Mouse (Mus musculus) hindbrain, embryonic 10.5 days (tissue): Measurements from ENCODE around the gene Pip5k1b. TPM values are rescaled to one million over a fixed set of nuclear protein-coding genes. Genes with fewer than 3 reads are reported as not detected.

Experiments used
- DNase-seq: peaks from one replicate; pipeline ENCODE4 v3.0.0-alpha.2; 2017; ENCODE audit warnings: low spot score
- H3K27ac ChIP-seq: fragments of 300-500 bp; sonication (generic); 2 replicates; pipeline ENCODE4 v1.5.1; 2016; ENCODE audit warnings: mild to moderate bottlenecking, moderate library complexity
- H3K27me3 ChIP-seq: fragments of 300-500 bp; sonication (generic); 2 replicates; pipeline ENCODE4 v1.6.1; 2016; ENCODE audit warnings: mild to moderate bottlenecking; ENCODE audit not compliant: poor library complexity, insufficient read depth, severe bottlenecking
- H3K36me3 ChIP-seq: fragments of 300-500 bp; sonication (generic); 2 replicates; pipeline ENCODE4 v1.6.1; 2016; ENCODE audit warnings: mild to moderate bottlenecking, moderate library complexity
- H3K4me1 ChIP-seq: fragments of 300-500 bp; sonication (generic); replicated peaks from 2 replicates; pipeline ENCODE4 v1.6.1; 2016; ENCODE audit warnings: mild to moderate bottlenecking
- H3K4me3 ChIP-seq: fragments of 300-500 bp; sonication (generic); 2 replicates; pipeline ENCODE4 v1.5.1; 2016; ENCODE audit warnings: mild to moderate bottlenecking, moderate library complexity
- H3K9me3 ChIP-seq: fragments of 300-500 bp; sonication (generic); 2 replicates; pipeline ENCODE4 v1.6.1; 2016; ENCODE audit warnings: mild to moderate bottlenecking, moderate library complexity
- WGBS: fragments of 180-500 bp; shearing (Covaris S2); methylation state at CpG from one replicate; pipeline ENCODE4 v1.1.7; 2016; 5-methylcytosine and 5-hydroxymethylcytosine counted together
- polyA plus RNA-seq: library from polyadenylated mRNA; unstranded; fragments of >200 nt; fragmentation: Nextera tagmentation; extraction: Ambion mirVana; gene quantifications from 2 replicates; pipeline ENCODE4 v1.2.1, GENCODE M21; 2016

Pip5k1b gene
- polyA plus RNA-seq, 1 experiment from 2014 or later: 0.82 TPM

DNA sequence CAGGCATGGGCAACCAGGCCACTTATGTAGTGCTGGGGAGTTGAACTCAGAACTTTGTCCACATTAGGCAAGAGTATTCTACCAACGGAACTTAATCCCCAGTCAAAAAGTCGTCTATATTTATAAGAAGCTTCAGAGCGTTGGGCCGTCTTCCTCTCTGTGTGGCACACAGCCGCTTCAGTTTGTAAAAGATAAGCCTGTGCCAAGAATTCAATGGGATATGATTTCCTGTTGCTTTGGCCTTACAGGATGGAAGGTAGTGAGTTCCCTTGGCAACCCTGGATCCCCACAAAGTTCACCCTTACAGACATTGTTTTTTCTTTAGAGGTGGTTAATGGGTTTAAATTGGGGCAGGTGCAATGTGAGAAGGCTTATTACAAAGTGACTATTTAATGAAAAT, 297.3 kb downstream of the Pip5k1b start:
- Histone ChIP-seq H3K27ac (no peak overlapping the region), H3K36me3 (peaks cover 15% of the 10 kb centered on the region), H3K4me3 (no peak overlapping the region), H3K9me3 (no peaks in the 10 kb centered on the region), H3K27me3 (no peaks in the 10 kb centered on the region), H3K4me1 (peaks cover 16% of the 10 kb centered on the region)
- no peak for DNase-seq
- 89% methylated on average over 5 of the region's 5 CpGs for WGBS

DNA sequence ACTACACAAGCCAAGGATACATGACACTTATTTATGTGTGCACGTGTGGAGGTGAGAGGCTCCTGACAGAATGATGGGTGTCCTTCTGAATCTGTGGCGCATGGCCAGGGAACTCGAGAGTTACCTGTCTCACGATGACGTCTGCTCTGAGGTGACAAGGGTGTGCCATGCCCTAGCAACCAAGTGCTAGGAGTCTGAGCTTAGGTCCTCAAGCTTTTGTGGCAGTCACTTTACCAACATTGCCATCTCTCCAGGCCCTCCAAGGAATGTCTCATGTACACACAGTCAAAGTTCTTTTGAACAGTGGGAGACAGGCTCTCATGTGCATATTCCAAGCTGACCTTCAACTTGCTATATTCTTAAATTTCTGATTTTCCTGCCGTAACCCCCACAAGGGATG, 297.7 kb downstream of the Pip5k1b start:
- H3K27ac ChIP-seq: no peak overlapping the region
- WGBS: 92% methylated on average over 6 of the region's 6 CpGs
- H3K9me3 ChIP-seq: no peaks in the 10 kb centered on the region
- no peak overlapping the region for H3K4me3 ChIP-seq
- H3K4me1 ChIP-seq: peaks cover 16% of the 10 kb centered on the region
- H3K27me3 ChIP-seq: no peaks in the 10 kb centered on the region
- peaks cover 13% of the 10 kb centered on the region for H3K36me3 ChIP-seq
- no peak for DNase-seq

DNA sequence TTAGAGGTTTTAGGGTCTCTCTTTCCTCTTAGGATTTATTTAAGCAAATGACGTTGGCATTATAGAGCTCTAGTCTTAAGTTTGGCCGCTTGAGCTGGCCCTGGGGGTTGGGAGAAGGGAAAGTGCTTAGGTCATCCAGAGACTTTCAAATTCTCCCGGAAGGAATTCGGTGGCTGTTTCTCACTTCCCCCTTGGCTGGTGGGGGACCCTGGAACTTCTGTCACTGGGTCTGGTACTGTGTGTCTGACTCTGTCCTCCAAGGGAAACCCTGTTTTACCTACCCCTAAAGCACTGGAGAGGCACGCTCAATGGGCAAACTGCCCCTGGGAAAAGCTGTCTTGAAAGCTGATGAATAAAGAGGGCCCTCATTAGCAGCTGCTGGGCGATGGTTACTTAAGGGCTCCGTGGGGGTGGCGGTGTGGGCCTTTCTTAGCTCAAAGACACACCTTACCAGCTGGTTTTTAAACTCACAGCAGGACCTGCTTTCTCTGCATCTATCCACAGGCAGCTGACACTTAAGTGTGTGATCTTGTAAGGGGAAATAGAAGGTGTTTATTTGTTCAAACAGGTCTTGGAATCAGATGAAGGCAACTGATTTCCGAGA, 301.9 kb downstream of the Pip5k1b start:
- Histone ChIP-seq H3K27me3 (no peaks in the 10 kb centered on the region), H3K4me1 (peaks cover 14% of the 10 kb centered on the region)

DNA sequence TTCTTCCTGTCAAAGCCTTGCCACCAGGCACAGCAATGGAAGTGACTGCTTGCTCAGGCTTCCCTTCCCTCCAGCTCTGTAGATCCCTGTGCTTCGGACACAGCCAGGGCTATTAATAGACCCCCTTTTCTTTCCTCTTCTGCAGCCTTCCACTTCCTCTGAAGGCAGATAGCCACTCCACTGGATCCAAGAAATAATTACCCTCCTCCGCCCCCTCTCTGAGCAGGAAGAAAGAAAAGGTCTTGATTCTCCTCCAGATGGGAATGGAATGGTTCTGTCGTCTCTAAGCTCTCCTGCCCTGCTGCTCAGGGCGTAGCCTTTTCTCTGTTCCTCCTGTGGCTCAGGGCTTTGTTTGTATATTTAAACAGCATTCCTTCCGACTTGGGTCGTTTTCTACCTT, 303.8 kb downstream of the Pip5k1b start:
- WGBS: 23% methylated on average over 6 of the region's 6 CpGs
- no peak for DNase-seq
- no peaks in the 10 kb centered on the region for H3K36me3 ChIP-seq
- no peak overlapping the region for H3K4me3 ChIP-seq
- peak overlapping the region; percentile 17; the same call in 1 of the 2 replicates for H3K27ac ChIP-seq
- H3K27me3 ChIP-seq: no peaks in the 10 kb centered on the region
- H3K9me3 ChIP-seq: no peaks in the 10 kb centered on the region
- peaks cover 14% of the 10 kb centered on the region for H3K4me1 ChIP-seq

More for the DNA sequence above, 301.9 kb downstream of the Pip5k1b start:
- no peak for DNase-seq
- no peak overlapping the region for H3K4me3 ChIP-seq
- H3K9me3 ChIP-seq: no peaks in the 10 kb centered on the region
- WGBS: 39% methylated on average over 9 of the region's 9 CpGs
- no peak overlapping the region for H3K27ac ChIP-seq
- no peaks in the 10 kb centered on the region for H3K36me3 ChIP-seq

Other genes with a start within 250 kb of the Pip5k1b start
- 53.7 and 55.8 TPM in 2 replicates for gene Fam122a, start 78.5 kb downstream of the Pip5k1b start, polyA plus RNA-seq
- gene Tmem252, start 118.1 kb upstream of the Pip5k1b start, polyA plus RNA-seq: 0.25 and 0.35 TPM in 2 replicates